Mouse (Mus musculus): ENCODE data around the gene Unkl.

Gene Unkl

GRCm38 (mm10) chr17:25253760-25254159 is 65.6 kb downstream of the Unkl start:
- CTCF ChIA-PET: no interaction called here

- CTCF ChIA-PET: no interaction called here
These were observed 66.9 kb downstream of the Unkl start for GRCm38 (mm10) chr17:25255110-25255509.

- CTCF ChIA-PET: interaction anchor here (0.6 kb wide), 1 partner anchor 10 kb away, joined by 3 read pairs; no protein-coding TSS in a partner anchor
These were observed 68.0 kb downstream of the Unkl start, which contains the start of gene Baiap3 for GRCm38 (mm10) chr17:25256140-25256754. Gene Baiap3 (minus strand): TSS chr17:25256364.

- CTCF ChIA-PET: no interaction called here
These were observed 69.6 kb downstream of the Unkl start for GRCm38 (mm10) chr17:25257804-25258261.

- CTCF ChIA-PET: no interaction called here
These were observed 76.3 kb downstream of the Unkl start for GRCm38 (mm10) chr17:25264453-25264852.

- CTCF ChIA-PET: interaction anchor here (0.7 to 1.2 kb wide), 2 partner anchors 332 to 528 kb away, joined by 3 to 4 read pairs; no protein-coding TSS in a partner anchor
These were observed 82.7 kb downstream of the Unkl start for GRCm38 (mm10) chr17:25270795-25271335.

GRCm38 (mm10) chr17:25272326-25272725 is 84.1 kb downstream of the Unkl start:
- CTCF ChIA-PET: interaction anchor here (0.6 to 1.2 kb wide), 5 partner anchors 9 to 335 kb away, joined by 3 to 5 read pairs (median 3); partner anchors contain the start of genes Gnptg and Tsr3

GRCm38 (mm10) chr17:25272951-25273705 is 84.9 kb downstream of the Unkl start:
- CTCF ChIA-PET: interaction anchor here (0.5 to 1.2 kb wide), 8 partner anchors 9 to 1385 kb away, joined by 3 to 5 read pairs (median 3); partner anchors contain the start of genes Gnptg, Spsb3 and Tsr3

- CTCF ChIA-PET: interaction anchor here (0.5 to 0.7 kb wide), 4 partner anchors 34 to 1385 kb away, joined by 3 to 5 read pairs (median 4); partner anchors contain the start of genes Gnptg, Spsb3 and Tsr3
These were observed 85.7 kb downstream of the Unkl start for GRCm38 (mm10) chr17:25273706-25274501.

GRCm38 (mm10) chr17:25274571-25275346 is 86.6 kb downstream of the Unkl start, which contains the start of gene Ube2i:
Gene Ube2i (minus strand): TSS chr17:25274622.
- CTCF ChIA-PET: no interaction called here

- CTCF ChIA-PET: no interaction called here
These were observed 87.6 kb downstream of the Unkl start for GRCm38 (mm10) chr17:25275833-25276232.

GRCm38 (mm10) chr17:25282133-25282532 is 93.9 kb downstream of the Unkl start:
- CTCF ChIA-PET: interaction anchor here (0.6 to 0.7 kb wide), 2 partner anchors 9 to 152 kb away, joined by 3 to 5 read pairs; no protein-coding TSS in a partner anchor
